Mouse (Mus musculus): ENCODE results near the gene Aifm3. TPM values are rescaled to one million over a fixed set of nuclear protein-coding genes. Genes with fewer than 3 reads are reported as not detected.

Gene Aifm3
- total and polyA plus RNA-seq, 2 experiments from 2014 or later = 0.15 to 0.41 TPM

DNA sequence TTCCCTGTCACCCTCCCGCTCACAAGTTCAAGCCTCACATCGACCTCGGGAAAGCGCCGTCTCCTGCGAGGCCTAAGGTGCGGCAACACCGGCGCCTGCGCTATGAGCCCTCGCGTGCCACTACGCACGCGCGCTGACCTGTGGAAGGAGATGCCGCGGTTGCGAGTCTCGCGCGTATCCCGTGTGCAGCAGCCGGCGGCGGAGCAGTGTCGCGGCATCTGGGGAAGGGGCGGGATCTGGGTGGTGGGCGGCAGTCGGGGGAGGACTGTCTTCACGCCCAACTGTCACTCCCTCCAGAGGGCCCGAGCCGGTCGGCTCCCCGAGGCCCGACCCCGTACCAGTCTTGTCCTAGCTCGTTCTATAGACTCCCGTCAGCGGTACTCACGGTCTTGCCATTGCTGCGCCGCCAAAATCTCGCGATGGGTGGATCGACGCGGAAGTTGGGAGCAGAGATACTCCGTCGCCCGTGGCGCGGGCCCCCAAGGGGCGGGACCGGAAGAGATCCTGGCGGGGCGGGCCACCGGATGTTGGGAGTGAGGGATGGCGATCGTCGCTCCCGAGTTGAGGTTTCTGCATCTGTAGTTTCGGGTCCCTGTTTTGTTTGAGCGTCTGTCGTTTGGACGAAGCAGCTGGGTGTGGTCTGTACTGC lies 41.4 kb downstream of the Aifm3 start, which contains the start of gene Thap7:
Thap7 (minus strand) TSS at position 497 of the 649 bp plus-strand sequence.
- H3K4me3 ChIP-seq (ENCODE audit: low read depth, low read length) = peak within 1 kb of the TSS; percentile 73
- DNase-seq (ENCODE audit: low spot score) (peak; percentile 92), ATAC-seq (ENCODE audit: insufficient read depth, low read depth) (peak; percentile 97)
- peaks cover 26% of the 10 kb centered on the region for H3K36me3 ChIP-seq (replicated peaks; ENCODE audit: control insufficient read depth, insufficient read depth, low read length)
- H3K27ac ChIP-seq (ENCODE audit: low read depth) = peak within 1 kb of the TSS; percentile 95
- TF ChIP-seq EP300 (IDR thresholded peaks at IDR 0.05; ENCODE audit: low read depth) (peak; percentile 86), CTCF (IDR thresholded peaks at IDR 0.05; ENCODE audit: low read depth) (no peak)
- H3K9ac ChIP-seq (replicated peaks; ENCODE audit: low read depth, low read length) = peak within 1 kb of the TSS; percentile 85
- peaks cover 12% of the 10 kb centered on the region for H3K4me1 ChIP-seq (ENCODE audit: control insufficient read depth, insufficient read depth)
- H3K9me3 ChIP-seq (replicated peaks; ENCODE audit: control insufficient read depth, low read length) = no peaks in the 10 kb centered on the region
- WGBS = under 1% methylated on average over 64 of the region's 67 CpGs
- H3K27me3 ChIP-seq (ENCODE audit: control insufficient read depth, insufficient read depth, low read length) = no peaks in the 10 kb centered on the region
- peak within 1 kb of the TSS; percentile 68 for H3K4me2 ChIP-seq (ENCODE audit: low read depth, low read length)

DNA sequence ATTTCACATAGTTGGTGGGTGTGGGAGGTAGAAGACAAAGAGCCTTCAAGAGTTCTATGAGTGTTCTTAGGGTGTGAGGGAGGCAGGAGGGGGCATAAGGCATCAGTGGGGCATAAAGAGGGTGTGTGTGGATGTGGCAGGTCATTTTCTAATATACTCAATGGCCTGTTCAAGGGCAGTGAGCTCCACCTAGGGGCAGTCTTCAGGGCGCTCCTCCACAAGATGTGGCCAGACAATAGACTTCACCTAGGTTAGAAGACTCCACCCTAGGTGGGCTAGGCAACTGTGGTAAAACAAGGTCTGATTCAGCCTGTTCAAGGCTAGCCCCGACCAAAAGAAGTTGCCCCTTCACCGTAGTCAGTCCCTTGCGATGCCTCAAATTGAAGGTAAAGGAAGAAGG lies 42.9 kb downstream of the Aifm3 start:
- no peak overlapping the region for H3K4me2 ChIP-seq (ENCODE audit: low read depth, low read length)
- whole genome bisulfite sequencing = 48% methylated on average over 4 of the region's 4 CpGs

DNA sequence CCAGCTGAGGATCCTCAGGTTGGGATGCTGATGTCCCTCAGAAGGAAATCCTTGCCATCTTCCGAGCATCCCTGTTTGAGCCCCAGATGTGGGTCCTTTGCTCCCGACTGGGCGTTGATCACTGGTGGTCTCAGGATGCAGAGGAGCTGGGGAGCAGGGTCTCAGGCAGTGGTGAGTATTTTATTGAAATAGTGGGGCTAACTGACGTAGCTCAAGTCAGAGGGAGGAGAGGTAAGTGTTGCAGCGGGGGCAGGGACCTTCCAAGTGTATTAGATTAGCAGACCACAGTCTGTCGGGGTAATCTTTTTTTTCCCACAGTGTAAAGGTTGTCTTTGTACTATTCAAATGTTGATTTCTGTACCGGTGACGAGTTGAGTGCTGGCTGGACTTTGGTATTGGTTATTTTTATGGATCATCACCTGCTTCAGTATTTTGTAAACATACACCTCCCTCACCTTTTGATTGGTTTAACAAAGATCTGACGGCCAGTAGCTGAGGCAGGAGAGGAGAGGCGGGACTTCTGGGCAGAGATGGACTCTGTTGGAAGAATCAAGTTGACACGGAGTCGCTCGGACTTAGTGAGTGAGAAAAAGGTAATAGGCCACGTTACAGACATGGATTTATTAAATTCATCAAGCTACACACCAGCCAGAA lies 43.4 kb downstream of the Aifm3 start:
- H3K36me3 ChIP-seq (replicated peaks; ENCODE audit: control insufficient read depth, insufficient read depth, low read length) = peaks cover 9% of the 10 kb centered on the region
- H3K9ac ChIP-seq (replicated peaks; ENCODE audit: low read depth, low read length) = no peak overlapping the region
- H3K4me3 ChIP-seq (ENCODE audit: low read depth, low read length) = no peak overlapping the region
- TF ChIP-seq CTCF (IDR thresholded peaks at IDR 0.05; ENCODE audit: low read depth) = no peak
- no peak for TF ChIP-seq EP300 (IDR thresholded peaks at IDR 0.05; ENCODE audit: low read depth)
- no peak overlapping the region for H3K27ac ChIP-seq (ENCODE audit: low read depth)
- ATAC-seq (ENCODE audit: insufficient read depth, low read depth) (no peak), DNase-seq (ENCODE audit: low spot score) (no peak)
- no peak overlapping the region for H3K4me2 ChIP-seq (ENCODE audit: low read depth, low read length)
- no peaks in the 10 kb centered on the region for H3K27me3 ChIP-seq (ENCODE audit: control insufficient read depth, insufficient read depth, low read length)
- no peaks in the 10 kb centered on the region for H3K9me3 ChIP-seq (replicated peaks; ENCODE audit: control insufficient read depth, low read length)
- peaks cover 12% of the 10 kb centered on the region for H3K4me1 ChIP-seq (ENCODE audit: control insufficient read depth, insufficient read depth)
- 61% methylated on average over 14 of the region's 14 CpGs for WGBS

More for the DNA sequence above, 42.9 kb downstream of the Aifm3 start:
- ATAC-seq (ENCODE audit: insufficient read depth, low read depth) (no peak), DNase-seq (ENCODE audit: low spot score) (peak; percentile 43)
- H3K4me3 ChIP-seq (ENCODE audit: low read depth, low read length) = no peak overlapping the region
- no peaks in the 10 kb centered on the region for H3K27me3 ChIP-seq (ENCODE audit: control insufficient read depth, insufficient read depth, low read length)
- peaks cover 14% of the 10 kb centered on the region for H3K36me3 ChIP-seq (replicated peaks; ENCODE audit: control insufficient read depth, insufficient read depth, low read length)
- peaks cover 12% of the 10 kb centered on the region for H3K4me1 ChIP-seq (ENCODE audit: control insufficient read depth, insufficient read depth)
- no peak overlapping the region for H3K27ac ChIP-seq (ENCODE audit: low read depth)
- TF ChIP-seq CTCF (IDR thresholded peaks at IDR 0.05; ENCODE audit: low read depth) (peak; percentile 44), EP300 (IDR thresholded peaks at IDR 0.05; ENCODE audit: low read depth) (no peak)
- no peak overlapping the region for H3K9ac ChIP-seq (replicated peaks; ENCODE audit: low read depth, low read length)
- no peaks in the 10 kb centered on the region for H3K9me3 ChIP-seq (replicated peaks; ENCODE audit: control insufficient read depth, low read length)

DNA sequence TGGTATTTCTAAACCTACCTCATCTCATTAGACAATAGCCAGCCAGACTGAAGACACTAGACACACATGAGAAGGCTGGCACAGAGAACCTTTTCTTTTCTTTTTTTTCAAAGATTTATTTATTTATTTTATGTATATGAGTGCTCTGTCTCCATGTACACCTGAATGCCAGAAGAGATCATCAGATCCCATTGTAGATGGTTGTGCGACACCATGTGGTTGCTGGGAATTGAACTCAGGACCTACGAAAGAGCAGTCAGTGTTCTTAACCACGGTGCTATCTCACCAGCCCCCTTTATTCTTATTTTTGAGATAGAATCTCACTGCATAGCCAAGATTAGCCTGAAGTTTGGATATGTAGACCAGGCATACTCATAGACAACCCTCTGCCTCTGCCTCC lies 47.2 kb downstream of the Aifm3 start:
- 0 out of 2 replicates have a peak, but pooled peaks cover 8% of the 10 kb centered on the region for H3K27me3 ChIP-seq (ENCODE audit: control insufficient read depth, insufficient read depth, low read length)
- H3K36me3 ChIP-seq (replicated peaks; ENCODE audit: control insufficient read depth, insufficient read depth, low read length) = no peaks in the 10 kb centered on the region
- no peak overlapping the region for H3K9ac ChIP-seq (replicated peaks; ENCODE audit: low read depth, low read length)
- peaks cover 2% of the 10 kb centered on the region; the same call in 1 of the 2 replicates for H3K4me1 ChIP-seq (ENCODE audit: control insufficient read depth, insufficient read depth)
- no peak overlapping the region for H3K27ac ChIP-seq (ENCODE audit: low read depth)
- ATAC-seq (ENCODE audit: insufficient read depth, low read depth) (no peak), DNase-seq (ENCODE audit: low spot score) (no peak)
- H3K4me3 ChIP-seq (ENCODE audit: low read depth, low read length) = no peak overlapping the region
- H3K9me3 ChIP-seq (replicated peaks; ENCODE audit: control insufficient read depth, low read length) = no peaks in the 10 kb centered on the region
- H3K4me2 ChIP-seq (ENCODE audit: low read depth, low read length) = no peak overlapping the region
- TF ChIP-seq CTCF (IDR thresholded peaks at IDR 0.05; ENCODE audit: low read depth) = no peak
- no peak for TF ChIP-seq EP300 (IDR thresholded peaks at IDR 0.05; ENCODE audit: low read depth)
- WGBS = 82% methylated on average over 3 of the region's 3 CpGs

- DNase-seq (ENCODE audit: low spot score) = no peak
- no peak for TF ChIP-seq EP300 (IDR thresholded peaks at IDR 0.05; ENCODE audit: low read depth)
- no peak for TF ChIP-seq CTCF (IDR thresholded peaks at IDR 0.05; ENCODE audit: low read depth)
- no peak overlapping the region for H3K4me3 ChIP-seq (ENCODE audit: low read depth, low read length)
- H3K4me2 ChIP-seq (ENCODE audit: low read depth, low read length) = no peak overlapping the region
- ATAC-seq (ENCODE audit: insufficient read depth, low read depth) = no peak
- no peaks in the 10 kb centered on the region for H3K4me1 ChIP-seq (ENCODE audit: control insufficient read depth, insufficient read depth)
- H3K36me3 ChIP-seq (replicated peaks; ENCODE audit: control insufficient read depth, insufficient read depth, low read length) = no peaks in the 10 kb centered on the region
- 64% methylated on average over 2 of the region's 2 CpGs for WGBS
- H3K27ac ChIP-seq (ENCODE audit: low read depth) = no peak overlapping the region
- 0 out of 2 replicates have a peak, but pooled peaks cover 8% of the 10 kb centered on the region for H3K27me3 ChIP-seq (ENCODE audit: control insufficient read depth, insufficient read depth, low read length)
- no peaks in the 10 kb centered on the region for H3K9me3 ChIP-seq (replicated peaks; ENCODE audit: control insufficient read depth, low read length)
- no peak overlapping the region for H3K9ac ChIP-seq (replicated peaks; ENCODE audit: low read depth, low read length)
Measured at GRCm38 (mm10) chr16:17542632-17543031, 53.2 kb downstream of the Aifm3 start.
